In the genomic region with DNA sequence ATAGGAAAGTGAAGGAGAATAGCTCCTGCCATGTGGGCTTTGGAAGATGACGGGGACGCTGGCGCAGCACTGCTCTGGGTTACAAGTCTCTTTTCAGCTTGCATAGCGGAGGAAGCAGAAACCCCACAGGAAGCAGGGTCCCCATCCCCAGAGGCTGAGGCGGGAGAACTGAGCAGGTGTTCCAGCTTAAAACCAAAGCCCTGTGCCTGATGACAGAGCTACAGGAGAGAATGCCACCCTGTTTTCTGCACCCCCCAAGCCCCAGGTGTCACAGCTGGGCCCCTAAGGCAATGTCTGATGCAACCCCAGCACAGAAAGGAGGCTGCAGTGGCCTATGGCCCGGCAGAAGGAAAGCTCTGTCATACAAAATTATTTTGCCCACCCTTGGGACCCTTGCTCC, we compare ENCODE assay signal across 13 mouse cellular contexts. TPM values are rescaled to one million over a fixed set of nuclear protein-coding genes. Genes with fewer than 3 reads are reported as not detected.
A peak's percentile ranks its signal among the peaks of the same experiment; 100 is the strongest.
DNase-seq lines count a peak whose midpoint lies in the region; ATAC-seq lines count a peak whose summit lies in the region.
"Had no signal": no experiment of that assay in that cellular context is flagged by ENCODE, and none has a peak within 500 bp of the region (broad histone marks: within the 10 kb centered on the region; RNA-seq: fewer than 3 reads in every experiment).

No protein-coding gene starts in this region.

- no peak overlapping the region for H3K4me3 ChIP-seq in lung, embryonic 15.5 days
- no peak overlapping the region for H3K4me3 ChIP-seq in forebrain, embryonic 13.5 days

- H3K4me2 ChIP-seq in lung, embryonic 15.5 days = no peak overlapping the region
- no peak overlapping the region for H3K4me2 ChIP-seq in forebrain, embryonic 13.5 days

- H3K4me1 ChIP-seq in lung, embryonic 15.5 days = peaks cover 10% of the 10 kb centered on the region; the same call in 1 of the 2 replicates
- H3K4me1 ChIP-seq in forebrain, embryonic 13.5 days = peaks cover 12% of the 10 kb centered on the region

- H3K36me3 ChIP-seq in lung, embryonic 15.5 days = no peaks in the 10 kb centered on the region
- no peaks in the 10 kb centered on the region for H3K36me3 ChIP-seq in forebrain, embryonic 13.5 days (ENCODE audit: poor library complexity, severe bottlenecking)
- no peaks in the 10 kb centered on the region for H3K36me3 ChIP-seq in splenic B cell, adult 2 months (ENCODE audit: control insufficient read depth, insufficient read depth, low read length, poor library complexity, severe bottlenecking)

- no peaks in the 10 kb centered on the region for H3K27me3 ChIP-seq in lung, embryonic 15.5 days
- H3K27me3 ChIP-seq in forebrain, embryonic 13.5 days = no peaks in the 10 kb centered on the region
- H3K27me3 ChIP-seq in splenic B cell, adult 2 months (ENCODE audit: control insufficient read depth, insufficient read depth, low read length, poor library complexity, severe bottlenecking) = no peaks in the 10 kb centered on the region

- no peaks in the 10 kb centered on the region for H3K9me3 ChIP-seq in lung, embryonic 15.5 days
- H3K9me3 ChIP-seq in forebrain, embryonic 13.5 days (replicated peaks) = no peaks in the 10 kb centered on the region

- WGBS in lung, embryonic 15.5 days = 67% methylated on average over 6 of the region's 6 CpGs
- WGBS in forebrain, embryonic 13.5 days = 34% methylated on average over 6 of the region's 6 CpGs

- 0 out of 2 replicates have a peak, but pooled peaks have one; percentile 33 for ATAC-seq in lung, embryonic 15.5 days (ENCODE audit: borderline replicate concordance, extremely low read depth, low FRiP score, low TSS enrichment)
- ATAC-seq in forebrain, embryonic 13.5 days = no peak; the same call in 1 of the 2 replicates

- DNase-seq in lung, postnatal 36 days = no peak
- peak; percentile 32 for DNase-seq in T-cell, adult 2 months (ENCODE audit: low spot score)
- peak; percentile 21 for DNase-seq in splenic B cell, adult 2 months (ENCODE audit: low read depth, low spot score)
- no peak for DNase-seq in layer of hippocampus, adult 18-20 months (ENCODE audit: low spot score in 2 of 2)
- DNase-seq in left cerebral cortex, adult 8-10 months (ENCODE audit: low spot score in 2 of 2) = no peak
- DNase-seq in right cerebral cortex, adult 18-20 months = no peak
- DNase-seq: cerebellum, postnatal 36 days; kidney, adult 2 months; lung, adult 18-20 months had no signal

- H3K27ac ChIP-seq in lung, embryonic 15.5 days = 0 out of 2 replicates have a peak overlapping the region, but pooled peaks have one; percentile 36
- H3K27ac ChIP-seq in forebrain, embryonic 13.5 days = peak overlapping the region; percentile 20; the same call in 1 of the 2 replicates

- H3K9ac ChIP-seq in lung, embryonic 15.5 days = no peak overlapping the region
- no peak overlapping the region for H3K9ac ChIP-seq in forebrain, embryonic 13.5 days

RNA-seq across cellular contexts. Expression of gene Ttll10, which starts 11.1 kb away (rescaled TPM):
- polyA plus RNA-seq in lung, embryonic 15.5 days (2015; fragmentation: Nextera tagmentation; extraction: Ambion mirVana) = 2.9 TPM in 2 replicates
- polyA plus RNA-seq in forebrain, embryonic 13.5 days (2015; fragmentation: Nextera tagmentation; extraction: Ambion mirVana) = not detected in 2 replicates
- under 1 TPM; 0.33 to 0.35 TPM for total RNA-seq in layer of hippocampus, adult 18-20 months (2021)
- under 1 TPM; 0.30 to 0.64 (median 0.44) TPM for total RNA-seq in left cerebral cortex, adult 8-10 months (2022)
- total RNA-seq: gastrocnemius, adult 8-10 months had no signal

RNA-seq across cellular contexts. Expression of gene 9430015G10Rik, which starts 39.5 kb away (rescaled TPM):
- polyA plus RNA-seq in lung, embryonic 15.5 days (2015; fragmentation: Nextera tagmentation; extraction: Ambion mirVana) = 40.2 and 43.4 TPM in 2 replicates
- polyA plus RNA-seq in forebrain, embryonic 13.5 days (2015; fragmentation: Nextera tagmentation; extraction: Ambion mirVana) = 46.2 and 50.3 TPM in 2 replicates
- 10 to 100 TPM; 24.9 to 27.2 TPM for total RNA-seq in layer of hippocampus, adult 18-20 months (2021)
- 10 to 100 TPM; 28.4 to 30.7 (median 29.0) TPM for total RNA-seq in left cerebral cortex, adult 8-10 months (2022)

RNA-seq across cellular contexts. Expression of gene Tnfrsf18, which starts 44.3 kb away (rescaled TPM):
- polyA plus RNA-seq in lung, embryonic 15.5 days (2015; fragmentation: Nextera tagmentation; extraction: Ambion mirVana) = 1.6 and 2.7 TPM in 2 replicates
- polyA plus RNA-seq in forebrain, embryonic 13.5 days (2015; fragmentation: Nextera tagmentation; extraction: Ambion mirVana) = 0.83 and 0.98 TPM in 2 replicates
- not detected for total RNA-seq in layer of hippocampus, adult 18-20 months (2021)
- total RNA-seq in left cerebral cortex, adult 8-10 months (2022) = not detected
- total RNA-seq: gastrocnemius, adult 8-10 months had no signal
- polyA plus RNA-seq: testis, adult 2 months had no signal

RNA-seq across cellular contexts. Expression of gene Tnfrsf4, which starts 56.6 kb away (rescaled TPM):
- polyA plus RNA-seq in lung, embryonic 15.5 days (2015; fragmentation: Nextera tagmentation; extraction: Ambion mirVana) = 0.39 and 0.42 TPM in 2 replicates
- polyA plus RNA-seq in forebrain, embryonic 13.5 days (2015; fragmentation: Nextera tagmentation; extraction: Ambion mirVana) = 0.63 and 1.1 TPM in 2 replicates
- total RNA-seq in layer of hippocampus, adult 18-20 months (2021) = 1 to 10 TPM in 1 of 2 experiments, under 1 TPM in 1; 0.94 to 1.4 TPM
- total RNA-seq in left cerebral cortex, adult 8-10 months (2022) = 1 to 10 TPM in 3 of 4 experiments, under 1 TPM in 1; 0.91 to 3.5 (median 1.5) TPM

Comparison
In these comparisons a context has a peak if more than half of its experiments do, and no peak if none do; other contexts are left out.
1. DNase-seq: peak in T-cell, adult 2 months (single experiment) and splenic B cell, adult 2 months (single experiment); none in lung, postnatal 36 days (single experiment), layer of hippocampus, adult 18-20 months (0 of 2), left cerebral cortex, adult 8-10 months (0 of 2) and right cerebral cortex, adult 18-20 months (single experiment).